Mouse (Mus musculus): ENCODE data around the gene Skint2.

The Skint2 gene

GRCm38 (mm10) chr4:112556894-112557293 is at the start of gene Skint2:
Skint2 (plus strand) TSS chr4:112557194.
- no peak for DNase-seq
